Mouse (Mus musculus) liver, adult 2 months (tissue): ENCODE data around the gene Zfp947. TPM values are rescaled to one million over a fixed set of nuclear protein-coding genes. Genes with fewer than 3 reads are reported as not detected.
A peak's percentile ranks its signal among the peaks of the same experiment; 100 is the strongest.
"Not testable (repeated sequence)": the region's sequence is repeated elsewhere in the genome, so short reads cannot be mapped to it uniquely, and the experiment has no call there.

ENCODE experiments used
- DNase-seq: peaks from one replicate; pipeline ENCODE4 v3.0.0-alpha.2; 2011; ENCODE audit warnings: low read depth, low spot score; ENCODE audit errors: extremely low read depth
- H3K27ac ChIP-seq: fragments of 200-500 bp; replicated peaks from 2 replicates; pipeline ENCODE4 v1.5.1; 2012; ENCODE audit warnings: low read depth, mild to moderate bottlenecking, control low read depth, inconsistent platforms, low read length; ENCODE audit not compliant: insufficient read depth
- H3K27me3 ChIP-seq: fragments of 200-500 bp; 2 replicates; pipeline ENCODE4 v1.6.1; 2012; ENCODE audit warnings: mild to moderate bottlenecking, moderate library complexity, low read length, inconsistent platforms; ENCODE audit not compliant: control insufficient read depth, insufficient read depth
- H3K36me3 ChIP-seq: fragments of 200-500 bp; 2 replicates; pipeline ENCODE4 v1.6.1; 2012; ENCODE audit warnings: low read length, inconsistent platforms; ENCODE audit not compliant: control insufficient read depth, insufficient read depth
- H3K4me1 ChIP-seq: fragments of 200-500 bp; 2 replicates; pipeline ENCODE4 v1.6.1; 2011; ENCODE audit warnings: low read length; ENCODE audit not compliant: control insufficient read depth, insufficient read depth
- H3K4me3 ChIP-seq: fragments of 200-500 bp; 2 replicates; pipeline ENCODE4 v1.5.1; 2011; ENCODE audit warnings: low read depth, mild to moderate bottlenecking, control low read depth, low read length, moderate library complexity; ENCODE audit not compliant: insufficient read depth
- H3K79me2 ChIP-seq: fragments of 200-500 bp; 2 replicates; pipeline ENCODE4 v1.6.1; 2012; ENCODE audit warnings: inconsistent platforms, mild to moderate bottlenecking, low read length, moderate library complexity; ENCODE audit not compliant: control insufficient read depth, insufficient read depth
- H3K9ac ChIP-seq: fragments of 200-500 bp; 2 replicates; pipeline ENCODE4 v1.6.1; 2012; ENCODE audit warnings: low read depth, mild to moderate bottlenecking, control low read depth, inconsistent platforms, low read length
- CTCF ChIP-seq: fragments of 200-500 bp; IDR thresholded peaks from 2 replicates; pipeline ENCODE4 v1.5.1; 2011; ENCODE audit warnings: low read depth, low read length, control low read depth
- POLR2A ChIP-seq: fragments of 200-500 bp; IDR thresholded peaks from 2 replicates; pipeline ENCODE4 v1.6.1; 2011; ENCODE audit warnings: low read length, control low read depth; ENCODE audit not compliant: insufficient read depth; ENCODE audit errors: extremely low read depth
- WGBS: fragments of 180-500 bp; shearing (Covaris S2); methylation state at CpG from one replicate; pipeline ENCODE4 v1.1.7; 2018; 5-methylcytosine and 5-hydroxymethylcytosine counted together
- polyA plus RNA-seq: library from polyadenylated mRNA; depleted of rRNA; stranded (reverse); fragments of >200 nt; gene quantifications from 2 replicates; pipeline ENCODE4 v1.2.3, GENCODE M21; 2012; rRNA removed
- total RNA-seq: library from RNA; depleted of rRNA; stranded (reverse); fragments of >200 nt; gene quantifications from 2 replicates; pipeline ENCODE4 v1.2.3, GENCODE M21; 2014; rRNA removed

Gene Zfp947
- total RNA-seq = 1.3 and 1.4 TPM in 2 replicates
- polyA plus RNA-seq = 0.07 and 0.15 TPM in 2 replicates

DNA sequence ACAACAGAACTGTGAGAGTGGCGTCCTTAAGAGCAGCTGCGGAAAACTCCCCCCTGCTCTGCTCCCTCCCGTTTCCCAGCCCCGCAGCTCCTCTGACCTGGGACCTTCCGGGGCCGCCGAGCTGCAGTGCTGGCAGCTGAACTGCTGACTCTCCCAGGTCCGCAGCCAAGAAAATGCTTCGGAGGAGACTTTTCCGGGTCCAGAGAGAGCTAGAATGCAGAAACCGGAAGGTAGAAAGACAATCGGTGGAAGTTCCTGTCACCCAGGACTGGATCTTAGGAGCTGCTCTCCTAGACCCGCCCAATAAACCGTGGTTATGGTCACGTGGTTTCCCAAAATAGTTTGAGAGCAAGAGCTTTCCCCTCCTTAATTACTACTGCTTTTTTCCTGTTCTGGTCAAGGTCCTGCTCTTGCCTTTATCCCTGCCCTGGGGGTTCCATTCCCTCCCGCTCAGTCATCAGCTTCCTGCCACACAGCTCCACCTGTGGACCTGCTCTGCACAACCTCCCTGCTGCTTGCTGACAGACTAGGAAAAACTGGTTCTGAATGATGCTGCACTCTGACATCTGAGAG, at the start of gene Zfp947:
Gene Zfp947 (minus strand): TSS at position 469 of the 573 bp plus-strand sequence.
- peak within 1 kb of the TSS; percentile 57 for H3K4me3 ChIP-seq
- TF ChIP-seq CTCF = 0 out of 2 replicates have a peak, but pooled peaks have one; percentile 9
- DNase-seq = peak; percentile 69
- H3K4me1 ChIP-seq, H3K36me3 ChIP-seq, H3K27me3 ChIP-seq, H3K79me2 ChIP-seq: not testable (repeated sequence)
- H3K9ac ChIP-seq = peak within 1 kb of the TSS; percentile 27; the same call in 1 of the 2 replicates
- 0% methylated on average over 16 of the region's 16 CpGs for WGBS
- 0 out of 2 replicates have a peak within 1 kb of the TSS, but pooled peaks have one; percentile 1 for H3K27ac ChIP-seq

DNA sequence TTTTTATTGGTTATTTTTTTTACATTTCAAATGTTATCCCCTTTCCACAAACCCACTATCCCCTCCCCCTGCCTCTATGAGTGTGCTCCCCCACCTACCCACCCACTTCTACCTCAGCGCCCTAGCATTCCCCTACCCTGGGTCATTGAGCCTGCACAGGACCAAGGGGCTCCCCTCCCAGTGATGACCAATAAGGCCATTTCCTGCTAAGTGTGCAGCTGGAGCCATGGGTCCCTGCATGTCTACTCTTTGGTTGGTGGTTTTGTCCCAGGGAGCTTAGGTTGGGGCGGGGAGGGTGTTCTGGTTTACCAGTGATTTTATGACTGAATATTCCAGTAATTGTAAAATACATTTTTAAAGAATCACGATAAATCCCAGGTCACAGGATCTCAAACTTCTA, 686 bp downstream of the Zfp947 start:
- H3K4me1 ChIP-seq, H3K79me2 ChIP-seq, H3K27ac ChIP-seq, DNase-seq, H3K36me3 ChIP-seq, H3K27me3 ChIP-seq: not testable (repeated sequence)
- peak overlapping the region; percentile 27; the same call in 1 of the 2 replicates for H3K9ac ChIP-seq
- 16% methylated on average over 3 of the region's 3 CpGs for WGBS
- H3K4me3 ChIP-seq = peak overlapping the region; percentile 57

DNA sequence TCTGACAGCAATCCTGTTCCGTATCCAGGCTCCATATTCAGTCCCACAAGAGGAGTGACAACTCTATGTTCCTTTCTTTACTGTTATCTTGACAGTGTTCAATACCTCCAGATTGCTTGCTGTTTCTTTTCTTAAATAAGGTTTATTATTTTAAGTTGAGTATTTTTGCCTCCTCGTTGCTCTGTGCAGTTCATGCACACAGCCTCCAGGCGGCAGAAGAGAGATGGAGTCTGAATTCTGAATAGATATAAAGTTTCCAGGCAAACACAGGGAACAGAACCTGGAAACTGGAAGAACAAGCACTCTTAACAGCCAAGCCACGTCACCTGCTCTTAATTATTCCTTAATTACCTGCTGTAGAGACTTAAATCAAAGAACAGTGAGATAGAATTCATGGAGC, 12.0 kb downstream of the Zfp947 start:
- not testable (repeated sequence) for DNase-seq, H3K4me3 ChIP-seq, H3K9ac ChIP-seq, H3K27me3 ChIP-seq, H3K4me1 ChIP-seq, H3K36me3 ChIP-seq, H3K79me2 ChIP-seq, H3K27ac ChIP-seq
- 63% methylated on average over 4 of the region's 4 CpGs for WGBS

DNA sequence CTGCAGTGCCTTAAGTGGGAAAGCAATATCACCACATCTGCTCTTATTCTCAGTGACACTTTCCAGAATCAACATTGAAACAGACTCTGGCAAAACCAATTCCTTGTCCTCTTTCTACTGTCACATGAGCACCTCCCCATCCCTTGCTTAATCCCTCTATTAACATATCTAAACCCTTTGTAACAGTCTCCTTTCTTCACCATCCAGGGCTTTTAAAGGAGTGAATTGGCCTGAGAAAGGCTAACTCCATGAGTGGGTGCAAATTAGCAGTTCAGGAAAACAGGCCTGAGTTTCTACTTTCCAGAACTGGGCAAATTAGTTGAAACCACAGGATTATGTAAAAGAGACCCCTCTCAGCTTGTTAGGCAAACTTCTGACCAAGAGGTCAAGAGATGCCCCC, 47.2 kb downstream of the Zfp947 start:
- DNase-seq = no peak
- H3K27ac ChIP-seq = no peak overlapping the region

More for the DNA sequence above, 47.2 kb downstream of the Zfp947 start:
- H3K27me3 ChIP-seq = no peaks in the 10 kb centered on the region
- no peak overlapping the region for H3K4me3 ChIP-seq
- H3K36me3 ChIP-seq = no peaks in the 10 kb centered on the region
- H3K9ac ChIP-seq = no peak overlapping the region
- H3K79me2 ChIP-seq = no peaks in the 10 kb centered on the region
- TF ChIP-seq POLR2A (no peak), CTCF (no peak)
- H3K4me1 ChIP-seq = no peaks in the 10 kb centered on the region

Other genes with a start within 250 kb of the Zfp947 start
- gene Zfp942, start 203.7 kb downstream of the Zfp947 start, total RNA-seq = 10.6 and 15.2 TPM in 2 replicates
- gene Zfp942, start 203.7 kb downstream of the Zfp947 start, polyA plus RNA-seq = 1.2 and 1.7 TPM in 2 replicates
- gene Zfp943, start 203.6 kb downstream of the Zfp947 start, total RNA-seq = 9.7 and 11.5 TPM in 2 replicates
- 2.6 and 2.7 TPM in 2 replicates for gene Zfp943, start 203.6 kb downstream of the Zfp947 start, polyA plus RNA-seq
- 2.8 and 4.1 TPM in 2 replicates for gene Zfp994, start 59.4 kb upstream of the Zfp947 start, total RNA-seq
- 0.12 and 0.15 TPM in 2 replicates for gene Zfp994, start 59.4 kb upstream of the Zfp947 start, polyA plus RNA-seq
- 5.4 and 7.0 TPM in 2 replicates for gene CT030661.1, start 148.6 kb upstream of the Zfp947 start, total RNA-seq
- 0.52 and 0.54 TPM in 2 replicates for gene CT030661.1, start 148.6 kb upstream of the Zfp947 start, polyA plus RNA-seq
- 5.6 and 6.3 TPM in 2 replicates for gene Zfp944, start 195.2 kb upstream of the Zfp947 start, total RNA-seq
- gene Zfp944, start 195.2 kb upstream of the Zfp947 start, polyA plus RNA-seq = 2.8 and 2.9 TPM in 2 replicates
- gene Zfp758, start 195.3 kb upstream of the Zfp947 start, total RNA-seq = 5.2 and 6.9 TPM in 2 replicates
- 0.44 and 0.46 TPM in 2 replicates for gene Zfp758, start 195.3 kb upstream of the Zfp947 start, polyA plus RNA-seq